ENCODE assay signal across 10 mouse cellular contexts in the genomic region with DNA sequence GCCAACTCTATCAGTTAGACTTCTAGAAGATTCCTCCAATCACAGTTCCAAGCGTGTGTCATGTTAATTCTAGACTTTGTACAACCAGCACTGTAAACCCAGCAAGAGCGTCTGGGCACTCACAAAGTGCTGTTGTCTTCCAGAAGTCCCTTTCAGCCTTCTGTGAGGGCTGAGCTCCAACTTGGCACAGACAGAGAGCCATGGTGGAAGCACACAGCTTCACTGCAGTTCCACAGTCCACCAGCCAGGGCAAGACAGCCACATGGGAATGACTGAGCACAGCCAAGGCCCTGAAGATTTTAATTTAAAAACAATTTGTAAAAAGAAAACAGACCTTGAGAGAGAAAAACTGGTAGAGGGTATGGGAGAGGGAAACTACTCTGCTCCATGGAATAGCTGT.
DNase-seq lines count a peak whose midpoint lies in the region; TF ChIP-seq lines count a peak whose summit lies in the region.
"Had no signal": no experiment of that assay in that cellular context is flagged by ENCODE, and none has a peak within 500 bp of the region (broad histone marks: within the 10 kb centered on the region; RNA-seq: fewer than 3 reads in every experiment).

No protein-coding gene starts in this region.

- H3K27ac ChIP-seq in gastrocnemius, adult 2 months, result no peak overlapping the region
- H3K27ac ChIP-seq: liver, embryonic 15.5 days had no signal

- no peak overlapping the region for H3K4me3 ChIP-seq in gastrocnemius, adult 2 months
- H3K4me3 ChIP-seq: liver, embryonic 15.5 days had no signal

- intact Hi-C loops in heart, postnatal 25 days (cut with DNase I), result no loop called here
- intact Hi-C loops in heart, postnatal 14 days (cut with DNase I), result no loop called here
- intact Hi-C loops in gastrocnemius, adult 2 months (cut with DNase I), result no loop called here

- peak; percentile 5 to 23 for DNase-seq in heart, adult 18-20 months
- no peak for DNase-seq in heart, postnatal 25 days (ENCODE audit: low spot score)
- DNase-seq in ovary, adult 18-20 months (ENCODE audit: low spot score), result peak; percentile 17
- DNase-seq in ovary, postnatal 14 days (ENCODE audit: low spot score), result no peak
- peak; percentile 2 to 14 for DNase-seq in heart, postnatal 14 days
- DNase-seq in right cerebral cortex, postnatal 4 days, result peak; percentile 33
- no peak for DNase-seq in kidney, adult 11 months
- no peak for DNase-seq in gastrocnemius, adult 2 months
- DNase-seq: kidney, adult 9 months had no signal

- TF ChIP-seq CTCF in gastrocnemius, adult 2 months (IDR thresholded peaks at IDR 0.05), result no peak

Comparison
In these comparisons a context has a peak if more than half of its experiments do, and no peak if none do; other contexts are left out.
1. DNase-seq: peak in heart, adult 18-20 months (2 of 2), ovary, adult 18-20 months (single experiment), heart, postnatal 14 days (2 of 2) and right cerebral cortex, postnatal 4 days (single experiment); none in heart, postnatal 25 days (single experiment), ovary, postnatal 14 days (single experiment), kidney, adult 11 months (single experiment) and gastrocnemius, adult 2 months (single experiment).